Mouse (Mus musculus) midbrain, embryonic 15.5 days (tissue): ENCODE measurements around the gene Prss12. TPM values are rescaled to one million over a fixed set of nuclear protein-coding genes. Genes with fewer than 3 reads are reported as not detected.

Source experiments
- polyA plus RNA-seq: library from polyadenylated mRNA; unstranded; fragments of >200 nt; fragmentation: Nextera tagmentation; extraction: Ambion mirVana; gene quantifications from 2 replicates; pipeline ENCODE4 v1.2.1, GENCODE M21; 2015

Gene Prss12
- polyA plus RNA-seq, 1 experiment from 2014 or later: 13.0 TPM

Other genes starting within 250 kb of the Prss12 start
- gene Synpo2, start 210.8 kb upstream of the Prss12 start, polyA plus RNA-seq: 1.4 and 1.7 TPM in 2 replicates
- 12.0 and 12.9 TPM in 2 replicates for gene Sec24d, start 179.5 kb upstream of the Prss12 start, polyA plus RNA-seq
- gene Mettl14, start 60.8 kb upstream of the Prss12 start, polyA plus RNA-seq: 21.6 and 22.3 TPM in 2 replicates
- 17.3 and 19.6 TPM in 2 replicates for gene Ndst3, start 243.9 kb downstream of the Prss12 start, polyA plus RNA-seq